Mouse (Mus musculus) midbrain, embryonic 10.5 days (tissue): ENCODE data around the gene Cbfa2t3. TPM values are rescaled to one million over a fixed set of nuclear protein-coding genes. Genes with fewer than 3 reads are reported as not detected.

Experiments
- microRNA-seq: library from miRNA; unstranded; fragments of <30 nt; microRNA quantifications from one replicate; pipeline ENCODE4, GENCODE M21; 2017
- polyA plus RNA-seq: library from polyadenylated mRNA; unstranded; fragments of >200 nt; fragmentation: Nextera tagmentation; extraction: Ambion mirVana; gene quantifications from 2 replicates; pipeline ENCODE4 v1.2.1, GENCODE M21; 2016

Gene Cbfa2t3
- polyA plus RNA-seq, 1 experiment from 2014 or later = 1.9 TPM

Small RNAs within 50 kb of the gene (microRNA-seq; reads per million reads assigned to microRNA genes)
- gene Mir6396 = not detected

Other genes with a start within 250 kb of the Cbfa2t3 start
- 0.07 TPM in 1 of 2 replicates, not detected in the other for gene Snai3, start 238.4 kb downstream of the Cbfa2t3 start, polyA plus RNA-seq
- gene Rnf166, start 223.0 kb downstream of the Cbfa2t3 start, polyA plus RNA-seq = 31.7 and 35.6 TPM in 2 replicates
- 71.5 and 72.6 TPM in 2 replicates for gene Ctu2, start 223.0 kb downstream of the Cbfa2t3 start, polyA plus RNA-seq
- 5.8 and 8.2 TPM in 2 replicates for gene Piezo1, start 147.8 kb downstream of the Cbfa2t3 start, polyA plus RNA-seq
- gene Cdt1, start 131.1 kb downstream of the Cbfa2t3 start, polyA plus RNA-seq = 63.2 and 70.9 TPM in 2 replicates
- gene Aprt, start 122.2 kb downstream of the Cbfa2t3 start, polyA plus RNA-seq = 241 and 278 TPM in 2 replicates
- gene Galns, start 87.6 kb downstream of the Cbfa2t3 start, polyA plus RNA-seq = 6.6 and 7.7 TPM in 2 replicates
- gene Trappc2l, start 87.5 kb downstream of the Cbfa2t3 start, polyA plus RNA-seq = 51.0 and 61.2 TPM in 2 replicates
- not detected in 2 replicates for gene Pabpn1l, start 76.4 kb downstream of the Cbfa2t3 start, polyA plus RNA-seq
- 17.8 and 18.6 TPM in 2 replicates for gene Acsf3, start 76.4 kb upstream of the Cbfa2t3 start, polyA plus RNA-seq
- gene Cdh15, start 148.9 kb upstream of the Cbfa2t3 start, polyA plus RNA-seq = 0.51 and 0.54 TPM in 2 replicates